Mouse (Mus musculus) lung, postnatal 0 days (tissue): ENCODE data around the gene Mitd1. TPM values are rescaled to one million over a fixed set of nuclear protein-coding genes. Genes with fewer than 3 reads are reported as not detected.
A peak's percentile ranks its signal among the peaks of the same experiment; 100 is the strongest.

Source experiments
- ATAC-seq: fragments of 200-750 bp; cut with Nextera tagmentation; 2 replicates; pipeline ENCODE4 v1.8.0; 2017; ENCODE audit warnings: moderate library complexity
- DNase-seq: peaks from one replicate; pipeline ENCODE4 v3.0.0-alpha.2; 2016; ENCODE audit warnings: low spot score
- H3K27ac ChIP-seq: fragments of 300-500 bp; sonication (generic); 2 replicates; pipeline ENCODE4 v1.5.1; 2014; ENCODE audit warnings: antibody characterized with exemption, mild to moderate bottlenecking, low read length, mixed read lengths
- H3K27me3 ChIP-seq: fragments of 300-500 bp; sonication (generic); replicated peaks from 2 replicates; pipeline ENCODE4 v1.6.1; 2014; ENCODE audit warnings: low read length, mixed read lengths; ENCODE audit not compliant: insufficient read depth
- H3K36me3 ChIP-seq: fragments of 300-500 bp; sonication (generic); 2 replicates; pipeline ENCODE4 v1.6.1; 2014; ENCODE audit warnings: low read length, mixed read lengths; ENCODE audit not compliant: insufficient read depth
- H3K4me1 ChIP-seq: fragments of 300-500 bp; sonication (generic); 2 replicates; pipeline ENCODE4 v1.6.1; 2014; ENCODE audit warnings: antibody characterized with exemption, low read depth, low read length, mixed read lengths; ENCODE audit not compliant: insufficient read depth
- H3K4me2 ChIP-seq: fragments of 300-500 bp; sonication (generic); replicated peaks from 2 replicates; pipeline ENCODE4 v1.6.1; 2014; ENCODE audit warnings: low read depth, mild to moderate bottlenecking, low read length, moderate library complexity, mixed read lengths
- H3K4me3 ChIP-seq: fragments of 300-500 bp; sonication (generic); 2 replicates; pipeline ENCODE4 v1.5.1; 2014; ENCODE audit warnings: low read depth, low read length
- H3K9ac ChIP-seq: fragments of 300-500 bp; sonication (generic); replicated peaks from 2 replicates; pipeline ENCODE4 v1.6.1; 2014; ENCODE audit warnings: low read depth, mild to moderate bottlenecking
- H3K9me3 ChIP-seq: fragments of 300-500 bp; sonication (generic); 2 replicates; pipeline ENCODE4 v1.6.1; 2016; ENCODE audit warnings: low read length, mixed read lengths
- CTCF ChIP-seq: IDR thresholded peaks from 2 replicates; pipeline ENCODE4 v1.5.1; 2016; ENCODE audit warnings: antibody characterized with exemption, mild to moderate bottlenecking
- EP300 ChIP-seq: IDR thresholded peaks from 2 replicates; pipeline ENCODE4 v1.6.1; 2016; ENCODE audit warnings: antibody characterized with exemption, mild to moderate bottlenecking, control low read depth
- WGBS: fragments of 180-500 bp; shearing (Covaris S2); extraction: QIAGEN DNeasy Blood & Tissue Kit; methylation state at CpG from one replicate; pipeline ENCODE4 v1.1.7; 2014; 5-methylcytosine and 5-hydroxymethylcytosine counted together
- polyA plus RNA-seq: library from polyadenylated mRNA; unstranded; fragments of >200 nt; fragmentation: Nextera tagmentation; extraction: Ambion mirVana; gene quantifications from 2 replicates; pipeline ENCODE4 v1.2.1, GENCODE M21; 2015

Mitd1 gene
- polyA plus RNA-seq, 1 experiment from 2014 or later, result 26.1 TPM

DNA sequence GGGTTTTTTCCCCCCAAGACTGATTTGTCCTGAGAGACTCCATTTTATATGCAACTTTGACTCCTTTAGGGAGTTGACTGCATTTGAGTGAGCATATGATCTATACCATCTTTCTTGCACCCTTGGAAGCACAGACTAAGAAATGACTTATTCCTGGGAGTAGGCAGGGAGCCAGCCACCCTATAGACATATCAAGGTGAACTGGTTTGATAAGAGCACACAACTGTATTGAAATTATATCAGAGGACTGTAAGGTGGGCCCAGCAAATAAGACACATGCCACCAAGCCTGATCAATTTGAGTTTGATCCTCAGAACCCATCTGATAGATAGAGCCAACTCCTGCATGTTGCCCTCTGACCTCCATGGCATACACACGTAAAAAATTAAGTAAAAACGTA, 20.8 kb downstream of the Mitd1 start:
- H3K27me3 ChIP-seq, result no peaks in the 10 kb centered on the region
- TF ChIP-seq EP300 (no peak), CTCF (no peak)
- ATAC-seq, result no peak
- no peak overlapping the region for H3K4me2 ChIP-seq
- no peak for DNase-seq
- no peak overlapping the region for H3K27ac ChIP-seq
- H3K4me3 ChIP-seq, result no peak overlapping the region
- peaks cover 3% of the 10 kb centered on the region; the same call in 1 of the 2 replicates for H3K4me1 ChIP-seq
- H3K36me3 ChIP-seq, result no peaks in the 10 kb centered on the region
- 36% methylated on average over 2 of the region's 2 CpGs for WGBS
- H3K9ac ChIP-seq, result no peak overlapping the region
- H3K9me3 ChIP-seq, result no peaks in the 10 kb centered on the region

DNA sequence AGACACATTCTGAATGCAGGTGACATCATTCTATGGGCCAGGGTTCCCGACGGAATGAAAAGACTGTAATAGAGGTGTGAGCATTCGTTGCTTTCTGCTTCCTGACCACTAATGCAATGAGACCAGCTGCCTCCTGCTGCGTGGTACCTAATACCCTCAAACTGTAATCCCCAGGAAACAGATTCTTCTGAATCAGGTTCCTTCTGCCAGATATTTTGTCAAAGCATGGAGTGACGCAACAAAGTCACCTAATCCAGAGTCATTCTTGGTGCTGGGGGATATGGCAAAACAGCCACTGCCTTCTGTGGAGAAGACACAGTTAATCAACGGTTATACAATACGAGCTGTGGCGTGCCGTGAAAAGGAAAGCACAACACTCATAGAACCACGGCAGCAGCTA, 21.6 kb downstream of the Mitd1 start:
- Histone ChIP-seq H3K27me3 (no peaks in the 10 kb centered on the region), H3K36me3 (no peaks in the 10 kb centered on the region), H3K27ac (no peak overlapping the region), H3K4me2 (no peak overlapping the region), H3K4me3 (no peak overlapping the region), H3K9ac (no peak overlapping the region), H3K4me1 (peaks cover 3% of the 10 kb centered on the region; the same call in 1 of the 2 replicates), H3K9me3 (no peaks in the 10 kb centered on the region)
- DNase-seq, result no peak
- ATAC-seq, result no peak
- TF ChIP-seq CTCF (no peak), EP300 (no peak)
- 61% methylated on average over 10 of the region's 10 CpGs for WGBS

DNA sequence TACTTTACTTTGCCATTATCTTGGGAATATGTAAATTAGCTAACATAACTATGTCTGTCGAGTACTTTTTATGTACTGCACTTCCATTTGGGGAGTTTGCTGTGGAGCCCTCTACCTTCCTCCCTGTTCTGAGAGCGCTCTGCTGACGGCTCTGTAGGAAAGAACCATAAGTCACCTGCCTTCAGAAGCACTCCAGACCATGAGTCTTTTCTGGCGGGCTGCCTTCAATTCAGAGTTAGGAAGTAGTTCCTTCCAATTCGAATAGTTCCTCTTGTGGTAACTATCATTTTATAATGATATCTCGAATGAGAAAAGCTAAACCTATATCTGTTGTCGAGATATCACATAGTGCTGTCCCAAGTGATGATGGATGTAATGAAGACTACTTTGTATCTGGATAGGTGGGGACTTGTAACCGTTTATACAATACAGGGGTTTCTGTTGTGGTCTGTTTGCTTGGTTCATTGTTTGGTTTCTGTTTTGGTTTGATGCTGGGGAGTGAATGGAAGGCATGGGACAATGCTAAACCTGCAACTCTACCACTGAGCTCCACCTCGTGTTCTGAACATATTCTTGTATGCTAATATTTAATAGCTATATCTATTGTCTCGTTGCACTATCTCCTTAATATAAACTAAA, 22.4 kb downstream of the Mitd1 start:
- ATAC-seq, result no peak
- H3K4me1 ChIP-seq, result peaks cover 3% of the 10 kb centered on the region; the same call in 1 of the 2 replicates
- no peaks in the 10 kb centered on the region; the same call in 1 of the 2 replicates for H3K27me3 ChIP-seq
- DNase-seq, result no peak
- no peak overlapping the region for H3K9ac ChIP-seq
- no peaks in the 10 kb centered on the region for H3K9me3 ChIP-seq
- H3K4me3 ChIP-seq, result no peak overlapping the region
- no peak overlapping the region for H3K4me2 ChIP-seq
- H3K36me3 ChIP-seq, result no peaks in the 10 kb centered on the region
- TF ChIP-seq EP300, result no peak
- TF ChIP-seq CTCF, result no peak
- H3K27ac ChIP-seq, result no peak overlapping the region
- WGBS, result 64% methylated on average over 10 of the region's 10 CpGs

DNA sequence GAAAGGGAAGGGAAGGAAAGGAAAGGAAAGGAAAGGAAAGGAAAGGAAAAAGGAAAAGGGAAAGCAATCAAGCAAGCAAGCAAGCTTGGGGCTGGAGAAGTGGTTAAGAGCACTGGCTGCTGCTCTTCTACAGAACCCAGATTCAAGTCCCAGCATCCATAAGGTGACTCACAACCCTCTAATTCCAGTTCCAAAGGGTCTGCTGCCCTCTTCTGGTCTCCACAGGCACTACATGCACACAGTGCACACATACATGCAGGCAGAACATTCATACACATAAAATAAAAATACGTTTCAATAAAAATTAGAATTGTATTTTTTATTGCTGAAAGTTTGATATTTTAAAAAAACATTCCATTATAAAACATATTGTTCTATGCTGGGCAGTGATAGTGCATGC, 23.2 kb downstream of the Mitd1 start:
- H3K9ac ChIP-seq, result no peak overlapping the region
- H3K4me2 ChIP-seq, result no peak overlapping the region
- H3K4me1 ChIP-seq, result no peaks in the 10 kb centered on the region
- ATAC-seq (no peak), DNase-seq (peak; percentile 57)
- H3K36me3 ChIP-seq, result no peaks in the 10 kb centered on the region
- H3K27ac ChIP-seq, result no peak overlapping the region
- peak; percentile 76 for TF ChIP-seq CTCF
- no peak for TF ChIP-seq EP300
- 88% methylated on average over 1 of the region's 1 CpGs for WGBS
- H3K4me3 ChIP-seq, result no peak overlapping the region
- H3K9me3 ChIP-seq, result no peaks in the 10 kb centered on the region
- H3K27me3 ChIP-seq, result no peaks in the 10 kb centered on the region; the same call in 1 of the 2 replicates

DNA sequence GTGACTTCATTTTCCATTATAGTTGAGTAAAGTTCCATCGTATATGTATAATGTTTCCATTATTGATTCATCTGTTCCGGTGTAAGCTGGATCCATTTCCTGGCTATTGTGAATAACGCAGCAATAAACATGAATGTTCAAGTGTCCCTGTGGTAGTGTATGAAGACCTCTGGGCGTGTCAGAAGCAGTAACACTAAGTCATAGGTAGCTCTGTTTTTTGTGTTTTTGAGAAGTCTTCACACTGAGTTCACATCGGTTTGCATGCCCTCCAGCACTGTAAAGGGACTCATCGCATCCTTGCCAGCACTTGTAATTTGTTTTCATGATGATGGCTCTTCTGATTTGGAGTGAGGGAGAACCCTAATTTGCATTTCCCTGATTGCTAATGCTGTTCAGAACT, 23.9 kb downstream of the Mitd1 start, which contains the start of gene Tsga10:
Gene Tsga10, minus strand, starts transcription at position 144 of the 400 bp plus-strand sequence.
- H3K27ac ChIP-seq, result peak within 1 kb of the TSS; percentile 69
- peak within 1 kb of the TSS; percentile 57 for H3K4me2 ChIP-seq
- H3K4me1 ChIP-seq, result no peaks in the 10 kb centered on the region
- H3K27me3 ChIP-seq, result no peaks in the 10 kb centered on the region; the same call in 1 of the 2 replicates
- no peak for TF ChIP-seq CTCF
- no peak for TF ChIP-seq EP300
- H3K4me3 ChIP-seq, result peak within 1 kb of the TSS; percentile 53
- H3K9ac ChIP-seq, result peak within 1 kb of the TSS; percentile 12; the same call in 1 of the 2 replicates
- ATAC-seq (no peak), DNase-seq (no peak)
- H3K36me3 ChIP-seq, result no peaks in the 10 kb centered on the region
- 74% methylated on average over 6 of the region's 6 CpGs for WGBS
- H3K9me3 ChIP-seq, result no peaks in the 10 kb centered on the region

DNA sequence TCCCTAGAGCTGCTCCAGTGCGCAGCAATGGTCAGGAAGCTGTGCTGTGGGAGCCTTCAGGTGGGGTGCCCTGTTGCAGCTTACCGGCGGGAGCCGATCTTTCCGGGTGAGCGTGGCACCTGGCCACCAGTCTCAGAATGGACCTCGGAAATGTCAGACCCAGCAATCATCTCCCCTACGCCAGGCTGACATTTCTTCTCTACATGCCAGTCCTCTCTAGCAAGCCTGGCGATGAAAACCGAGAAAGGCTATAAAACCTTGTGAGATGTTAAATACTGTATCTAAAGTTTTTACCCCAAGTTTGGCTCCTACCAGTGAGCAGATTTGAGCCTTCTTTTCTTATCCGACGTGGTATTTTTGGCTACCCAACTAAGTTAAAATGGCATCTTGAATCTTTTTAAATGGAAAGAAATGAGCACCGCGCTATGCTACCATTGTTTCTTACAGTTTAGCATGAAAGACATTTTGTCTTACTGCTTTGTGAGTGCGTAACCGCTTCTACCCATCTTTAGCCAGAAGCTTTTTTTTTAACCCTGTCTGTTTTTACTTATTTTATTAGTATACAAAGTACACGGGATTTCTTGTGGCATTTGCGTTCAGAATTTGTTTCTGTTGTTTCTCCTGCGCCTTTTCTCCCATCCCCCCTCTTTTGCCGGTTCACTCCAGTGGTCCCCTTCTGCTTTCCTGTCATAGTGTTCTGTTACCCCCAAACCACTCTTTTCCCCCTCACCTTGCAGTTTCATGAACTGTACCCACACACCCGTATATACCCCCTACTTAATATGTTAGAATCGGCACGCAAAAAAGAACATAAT, 24.6 kb downstream of the Mitd1 start:
- WGBS, result 7% methylated on average over 23 of the region's 23 CpGs
- peak overlapping the region; percentile 53 for H3K4me3 ChIP-seq
- H3K4me1 ChIP-seq, result no peaks in the 10 kb centered on the region
- no peaks in the 10 kb centered on the region; the same call in 1 of the 2 replicates for H3K27me3 ChIP-seq
- DNase-seq, result peak; percentile 20
- no peak for ATAC-seq
- H3K9me3 ChIP-seq, result no peaks in the 10 kb centered on the region
- no peak for TF ChIP-seq EP300
- no peak for TF ChIP-seq CTCF
- H3K27ac ChIP-seq, result peak overlapping the region; percentile 69
- peak overlapping the region; percentile 12; the same call in 1 of the 2 replicates for H3K9ac ChIP-seq
- peak overlapping the region; percentile 57 for H3K4me2 ChIP-seq
- no peaks in the 10 kb centered on the region for H3K36me3 ChIP-seq
